In genomic region chr3:152467312-152467711, GRCm38 (mm10) we compare ENCODE assay signal across 16 mouse cellular contexts.
"Had no signal": no experiment of that assay in that cellular context is flagged by ENCODE, and none has a peak within 500 bp of the region (broad histone marks: within the 10 kb centered on the region; RNA-seq: fewer than 3 reads in every experiment).

No protein-coding gene starts in this region.

- H3K27ac ChIP-seq: kidney, postnatal 0 days; limb, embryonic 12.5 days; liver, embryonic 15.5 days; midbrain, embryonic 10.5 days; neural tube, embryonic 15.5 days had no signal

- H3K4me2 ChIP-seq: limb, embryonic 12.5 days; liver, embryonic 11.5 days; liver, embryonic 15.5 days; neural tube, embryonic 15.5 days had no signal

- H3K4me3 ChIP-seq: limb, embryonic 12.5 days; liver, embryonic 15.5 days; midbrain, embryonic 10.5 days; neural tube, embryonic 15.5 days had no signal

- H3K27me3 ChIP-seq: limb, embryonic 12.5 days; liver, embryonic 15.5 days; neural tube, embryonic 15.5 days had no signal

- ATAC-seq: lung, postnatal 0 days had no signal

- H3K4me1 ChIP-seq: liver, embryonic 15.5 days; midbrain, embryonic 10.5 days; neural tube, embryonic 15.5 days had no signal

- H3K9me3 ChIP-seq: limb, embryonic 12.5 days; liver, embryonic 15.5 days; midbrain, embryonic 10.5 days; neural tube, embryonic 15.5 days had no signal

- DNase-seq: kidney, postnatal 36 days; layer of hippocampus, adult 9-11 months; layer of hippocampus, postnatal 36 days; lung, adult 2 months; lung, postnatal 36 days; midbrain, embryonic 14.5 days; right cerebral cortex, adult 18-20 months; right cerebral cortex, postnatal 25 days; thymus, postnatal 36 days had no signal

- H3K9ac ChIP-seq: limb, embryonic 12.5 days; liver, embryonic 15.5 days; neural tube, embryonic 15.5 days had no signal
